Mouse (Mus musculus): ENCODE measurements around the gene Gnaz.

- TF ChIP-seq CTCF (IDR thresholded peaks at IDR 0.05) = no peak
- no peak for TF ChIP-seq EP300 (IDR thresholded peaks at IDR 0.05)
Observed at GRCm38 (mm10) chr10:75006889-75007662, 40.1 kb downstream of the Gnaz start.

Data from lung, postnatal 0 days (tissue).